Mouse (Mus musculus): ENCODE data around the gene Dll4. TPM values are rescaled to one million over a fixed set of nuclear protein-coding genes. Genes with fewer than 3 reads are reported as not detected.

Gene Dll4
- polyA plus RNA-seq, 1 experiment from 2014 or later, result 8.4 TPM

GRCm38 (mm10) chr2:119337425-119338265, 12.1 kb downstream of the Dll4 start:
- WGBS, result 8% methylated on average over 60 of the region's 60 CpGs
- no peaks in the 10 kb centered on the region for H3K27me3 ChIP-seq (replicated peaks; ENCODE audit: control insufficient read depth, insufficient read depth, low read length)
- peak overlapping the region; percentile 92 for H3K4me2 ChIP-seq (ENCODE audit: low read depth, low read length)
- peak overlapping the region; percentile 58 for H3K4me3 ChIP-seq (ENCODE audit: low read length)
- no peaks in the 10 kb centered on the region for H3K36me3 ChIP-seq (ENCODE audit: control insufficient read depth, insufficient read depth, low read length)
- peak overlapping the region; percentile 34 for H3K27ac ChIP-seq (ENCODE audit: low read length)
- ATAC-seq, result peak; percentile 93
- peak overlapping the region; percentile 81 for H3K9ac ChIP-seq (ENCODE audit: low read depth, low read length)
- peaks cover 9% of the 10 kb centered on the region for H3K4me1 ChIP-seq (ENCODE audit: control insufficient read depth, insufficient read depth, low read length)
- H3K9me3 ChIP-seq (ENCODE audit: control insufficient read depth, low read length), result no peaks in the 10 kb centered on the region

- Histone ChIP-seq H3K36me3 (ENCODE audit: control insufficient read depth, insufficient read depth, low read length) (no peaks in the 10 kb centered on the region), H3K27me3 (replicated peaks; ENCODE audit: control insufficient read depth, insufficient read depth, low read length) (no peaks in the 10 kb centered on the region), H3K9ac (ENCODE audit: low read depth, low read length) (no peak overlapping the region), H3K4me3 (ENCODE audit: low read length) (no peak overlapping the region), H3K4me2 (ENCODE audit: low read depth, low read length) (no peak overlapping the region), H3K9me3 (ENCODE audit: control insufficient read depth, low read length) (no peaks in the 10 kb centered on the region), H3K4me1 (ENCODE audit: control insufficient read depth, insufficient read depth, low read length) (no peaks in the 10 kb centered on the region), H3K27ac (ENCODE audit: low read length) (no peak overlapping the region)
- no peak for ATAC-seq
- 39% methylated on average over 6 of the region's 6 CpGs for WGBS
Observed at GRCm38 (mm10) chr2:119344537-119345138, 19.1 kb downstream of the Dll4 start.

- H3K9ac ChIP-seq (ENCODE audit: low read depth, low read length), result peak within 1 kb of the TSS; percentile 70
- H3K4me1 ChIP-seq (ENCODE audit: control insufficient read depth, insufficient read depth, low read length), result peaks cover 8% of the 10 kb centered on the region
- 5% methylated on average over 58 of the region's 58 CpGs for WGBS
- H3K27me3 ChIP-seq (replicated peaks; ENCODE audit: control insufficient read depth, insufficient read depth, low read length), result peaks cover 12% of the 10 kb centered on the region; the same call in 1 of the 2 replicates
- peak; percentile 95 for ATAC-seq
- no peaks in the 10 kb centered on the region for H3K36me3 ChIP-seq (ENCODE audit: control insufficient read depth, insufficient read depth, low read length)
- H3K9me3 ChIP-seq (ENCODE audit: control insufficient read depth, low read length), result no peaks in the 10 kb centered on the region
- H3K4me3 ChIP-seq (ENCODE audit: low read length), result peak within 1 kb of the TSS; percentile 56
- no peak within 1 kb of the TSS for H3K27ac ChIP-seq (ENCODE audit: low read length)
- peak within 1 kb of the TSS; percentile 91 for H3K4me2 ChIP-seq (ENCODE audit: low read depth, low read length)
Observed at GRCm38 (mm10) chr2:119350555-119351486, 25.2 kb downstream of the Dll4 start, which contains the start of gene Chac1. TSS of gene Chac1 (plus strand) at chr2:119351229.

- Histone ChIP-seq H3K4me3 (ENCODE audit: low read length) (no peak overlapping the region), H3K4me1 (ENCODE audit: control insufficient read depth, insufficient read depth, low read length) (peaks cover 8% of the 10 kb centered on the region), H3K27ac (ENCODE audit: low read length) (no peak overlapping the region), H3K4me2 (ENCODE audit: low read depth, low read length) (no peak overlapping the region), H3K9ac (ENCODE audit: low read depth, low read length) (no peak overlapping the region), H3K9me3 (ENCODE audit: control insufficient read depth, low read length) (no peaks in the 10 kb centered on the region), H3K36me3 (ENCODE audit: control insufficient read depth, insufficient read depth, low read length) (no peaks in the 10 kb centered on the region), H3K27me3 (replicated peaks; ENCODE audit: control insufficient read depth, insufficient read depth, low read length) (peaks cover 12% of the 10 kb centered on the region; the same call in 1 of the 2 replicates)
- no peak for ATAC-seq
- WGBS, result 85% methylated on average over 8 of the region's 8 CpGs
Observed at GRCm38 (mm10) chr2:119353707-119354106, 28.1 kb downstream of the Dll4 start.

- Histone ChIP-seq H3K27me3 (replicated peaks; ENCODE audit: control insufficient read depth, insufficient read depth, low read length) (peaks cover 12% of the 10 kb centered on the region; the same call in 1 of the 2 replicates), H3K4me2 (ENCODE audit: low read depth, low read length) (no peak overlapping the region), H3K4me3 (ENCODE audit: low read length) (no peak overlapping the region), H3K9ac (ENCODE audit: low read depth, low read length) (no peak overlapping the region), H3K27ac (ENCODE audit: low read length) (no peak overlapping the region), H3K36me3 (ENCODE audit: control insufficient read depth, insufficient read depth, low read length) (no peaks in the 10 kb centered on the region), H3K4me1 (ENCODE audit: control insufficient read depth, insufficient read depth, low read length) (peaks cover 8% of the 10 kb centered on the region), H3K9me3 (ENCODE audit: control insufficient read depth, low read length) (no peaks in the 10 kb centered on the region)
- ATAC-seq, result no peak
- WGBS, result 81% methylated on average over 3 of the region's 3 CpGs
Observed at GRCm38 (mm10) chr2:119355089-119355488, 29.5 kb downstream of the Dll4 start.

GRCm38 (mm10) chr2:119355651-119356050, 30.1 kb downstream of the Dll4 start:
- Histone ChIP-seq H3K9me3 (ENCODE audit: control insufficient read depth, low read length) (no peaks in the 10 kb centered on the region), H3K9ac (ENCODE audit: low read depth, low read length) (no peak overlapping the region), H3K4me1 (ENCODE audit: control insufficient read depth, insufficient read depth, low read length) (peaks cover 6% of the 10 kb centered on the region), H3K27me3 (replicated peaks; ENCODE audit: control insufficient read depth, insufficient read depth, low read length) (peaks cover 10% of the 10 kb centered on the region; the same call in 1 of the 2 replicates), H3K4me3 (ENCODE audit: low read length) (no peak overlapping the region), H3K27ac (ENCODE audit: low read length) (no peak overlapping the region), H3K4me2 (ENCODE audit: low read depth, low read length) (no peak overlapping the region), H3K36me3 (ENCODE audit: control insufficient read depth, insufficient read depth, low read length) (no peaks in the 10 kb centered on the region)
- WGBS, result 35% methylated on average over 7 of the region's 7 CpGs
- ATAC-seq, result no peak

- no peak for ATAC-seq
- Histone ChIP-seq H3K36me3 (ENCODE audit: control insufficient read depth, insufficient read depth, low read length) (no peaks in the 10 kb centered on the region), H3K4me3 (ENCODE audit: low read length) (no peak overlapping the region), H3K4me2 (ENCODE audit: low read depth, low read length) (no peak overlapping the region), H3K27me3 (replicated peaks; ENCODE audit: control insufficient read depth, insufficient read depth, low read length) (peaks cover 4% of the 10 kb centered on the region; the same call in 1 of the 2 replicates), H3K4me1 (ENCODE audit: control insufficient read depth, insufficient read depth, low read length) (0 out of 2 replicates have a peak, but pooled peaks cover 2% of the 10 kb centered on the region), H3K9ac (ENCODE audit: low read depth, low read length) (no peak overlapping the region), H3K9me3 (ENCODE audit: control insufficient read depth, low read length) (peaks cover under 1% of the 10 kb centered on the region; the same call in 1 of the 2 replicates), H3K27ac (ENCODE audit: low read length) (no peak overlapping the region)
Observed at GRCm38 (mm10) chr2:119356310-119356709, 30.7 kb downstream of the Dll4 start.

- Histone ChIP-seq H3K27me3 (replicated peaks; ENCODE audit: control insufficient read depth, insufficient read depth, low read length) (no peaks in the 10 kb centered on the region; the same call in 1 of the 2 replicates), H3K4me2 (ENCODE audit: low read depth, low read length) (no peak overlapping the region), H3K4me3 (ENCODE audit: low read length) (no peak overlapping the region), H3K36me3 (ENCODE audit: control insufficient read depth, insufficient read depth, low read length) (no peaks in the 10 kb centered on the region), H3K9me3 (ENCODE audit: control insufficient read depth, low read length) (peaks cover 5% of the 10 kb centered on the region; the same call in 1 of the 2 replicates), H3K9ac (ENCODE audit: low read depth, low read length) (no peak overlapping the region), H3K27ac (ENCODE audit: low read length) (no peak overlapping the region), H3K4me1 (ENCODE audit: control insufficient read depth, insufficient read depth, low read length) (no peaks in the 10 kb centered on the region)
- ATAC-seq, result no peak
- WGBS, result 90% methylated on average over 5 of the region's 5 CpGs
Observed at GRCm38 (mm10) chr2:119356805-119357204, 31.2 kb downstream of the Dll4 start.
